Mouse (Mus musculus) kidney, adult 8-10 months (tissue): ENCODE data around the gene Ryr1.
"Not testable (repeated sequence)": the region's sequence is repeated elsewhere in the genome, so short reads cannot be mapped to it uniquely, and the experiment has no call there.

ENCODE experiments used
- DNase-seq, 2 experiments: peaks; one replicate each; pipeline ENCODE4 v3.0.0; 2022

The Ryr1 gene

GRCm38 (mm10) chr7:28983141-28983564, 141.8 kb downstream of the Ryr1 start:
- no peak for DNase-seq

- no peak for DNase-seq
Observed at GRCm38 (mm10) chr7:28982274-28983013, 142.5 kb downstream of the Ryr1 start.

DNA sequence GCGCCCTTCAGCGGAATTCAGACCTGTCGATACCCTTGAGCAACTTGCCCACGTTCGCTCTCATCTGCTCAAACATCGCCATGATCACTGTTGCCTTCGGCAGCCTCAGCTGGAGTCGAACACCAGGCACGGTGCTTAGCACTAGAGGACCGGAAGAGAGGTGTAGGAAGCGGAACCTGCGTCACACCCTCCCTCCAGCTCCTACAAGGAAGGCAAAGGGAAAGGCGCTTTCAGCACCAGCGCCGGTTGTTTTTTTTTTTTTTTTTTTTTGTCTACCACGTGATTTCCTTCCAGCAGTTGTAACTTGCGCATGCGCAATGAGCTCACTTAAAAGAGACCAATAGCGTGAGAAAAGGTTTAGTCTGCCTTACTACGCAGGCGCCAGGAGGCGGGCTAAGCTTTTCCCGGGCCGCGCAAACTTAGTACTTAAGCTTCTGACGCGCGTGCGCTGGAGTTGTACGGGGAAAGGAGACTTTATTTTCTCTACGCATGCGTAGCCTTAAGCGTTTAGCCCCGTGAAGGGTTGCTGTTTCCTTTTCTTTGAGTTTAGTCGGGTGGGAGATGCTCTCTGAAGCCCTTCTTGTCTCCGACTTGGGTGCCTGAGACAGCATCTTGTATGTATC, 143.2 kb downstream of the Ryr1 start, which contains the start of the genes Eif3k and Map4k1:
Eif3k (minus strand) TSS at position 214 of the 623 bp plus-strand sequence.
Map4k1 (plus strand) TSS at position 400 of the 623 bp plus-strand sequence.
- peak; percentile 98 to 99 for DNase-seq

- peak; percentile 82 to 83 for DNase-seq
Observed at GRCm38 (mm10) chr7:28977556-28977955, 147.4 kb downstream of the Ryr1 start.

- DNase-seq, result no peak
Observed at GRCm38 (mm10) chr7:28973025-28973424, 152.0 kb downstream of the Ryr1 start.

DNA sequence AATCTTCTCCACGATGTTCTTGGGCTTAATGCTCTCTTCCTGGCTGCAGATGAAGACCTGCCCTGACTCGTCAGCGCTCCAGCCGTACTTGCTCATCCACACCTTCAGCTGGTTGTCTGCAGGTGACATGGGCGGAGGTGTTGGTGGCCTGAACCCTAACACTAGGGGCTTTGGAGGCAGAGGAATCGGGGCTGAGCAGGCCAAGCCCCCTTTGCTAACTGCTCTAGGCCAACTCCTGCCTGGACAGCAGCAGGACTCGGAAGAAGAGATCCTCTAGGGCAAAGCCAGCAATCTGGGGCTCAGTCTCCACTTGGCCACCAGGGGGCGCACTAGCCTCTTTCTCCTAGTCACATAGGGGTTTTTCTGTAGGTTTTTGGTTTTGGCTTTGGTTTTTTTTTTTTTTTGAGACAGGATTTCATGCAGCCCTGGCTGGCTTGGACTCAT, 152.4 kb downstream of the Ryr1 start:
- peak in 1 of 2 experiments; percentile 79 for DNase-seq

DNA sequence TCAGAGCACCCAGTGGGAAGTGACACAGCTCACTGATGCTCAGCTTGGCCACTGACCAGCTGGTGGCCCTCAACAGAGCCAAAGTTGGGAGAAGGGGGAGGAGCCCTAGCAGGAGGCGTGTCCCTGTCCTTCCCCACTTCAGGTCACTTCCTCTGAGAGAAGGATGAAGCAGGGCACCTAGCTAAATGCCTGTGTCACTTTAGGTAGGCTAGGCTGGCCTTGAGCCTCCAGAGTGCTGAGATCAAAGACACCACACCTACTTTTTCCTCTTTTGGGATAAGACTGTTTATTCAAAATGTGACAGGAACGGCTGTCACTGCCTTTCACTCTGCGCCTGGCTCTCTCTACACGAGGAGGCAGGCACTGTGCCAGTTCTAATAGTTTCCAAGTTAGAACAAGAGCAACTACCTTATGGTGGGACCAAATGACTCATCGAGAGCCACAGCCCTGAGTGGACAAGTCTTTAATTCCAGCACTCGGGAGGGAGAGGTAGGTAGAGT, 153.2 kb downstream of the Ryr1 start:
- peak; percentile 63 to 64 for DNase-seq

DNA sequence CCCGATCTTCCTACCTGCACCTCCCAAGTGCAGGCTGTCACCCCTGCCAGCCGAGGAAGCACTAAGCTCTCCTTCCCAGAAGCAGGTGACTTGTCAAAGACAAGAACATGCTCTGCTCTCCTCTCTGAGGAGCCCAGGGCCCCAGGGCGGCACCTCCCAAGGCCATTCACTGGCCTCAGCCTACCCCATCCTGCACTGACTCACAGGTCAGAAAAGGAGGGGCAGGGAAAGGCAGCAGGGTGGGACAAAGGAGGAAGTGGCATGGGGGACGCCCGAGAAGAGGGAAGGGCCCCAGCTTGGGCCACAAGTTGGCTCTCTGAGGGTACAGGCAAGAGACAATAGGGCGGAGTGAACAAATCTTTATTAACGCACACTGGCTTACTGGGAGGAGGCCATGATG, 153.9 kb downstream of the Ryr1 start:
- DNase-seq, result no peak

GRCm38 (mm10) chr7:28969672-28970394, 155.1 kb downstream of the Ryr1 start:
- peak in 1 of 2 experiments; percentile 48 for DNase-seq

GRCm38 (mm10) chr7:28969271-28969670, 155.7 kb downstream of the Ryr1 start:
- no peak for DNase-seq

DNA sequence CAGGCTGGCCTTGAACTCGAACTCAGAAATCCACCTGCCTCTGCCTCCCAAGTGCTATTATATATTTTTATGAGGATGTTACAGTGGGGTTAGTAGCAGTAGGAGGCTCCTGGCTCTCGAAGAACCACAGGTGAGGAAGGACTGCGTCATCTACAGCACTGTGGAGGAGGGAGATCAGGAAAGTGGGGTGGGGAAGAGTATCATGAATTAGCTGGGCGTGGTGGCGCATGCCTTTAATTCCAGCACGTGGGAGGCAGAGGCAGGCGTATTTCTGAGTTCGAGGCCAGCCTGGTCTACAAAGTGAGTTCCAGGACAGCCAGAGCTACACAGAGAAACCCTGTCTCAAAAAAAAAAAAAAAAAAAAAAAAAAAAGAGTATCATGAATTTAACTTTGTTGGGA, 156.9 kb downstream of the Ryr1 start:
- DNase-seq, result not testable (repeated sequence)

DNA sequence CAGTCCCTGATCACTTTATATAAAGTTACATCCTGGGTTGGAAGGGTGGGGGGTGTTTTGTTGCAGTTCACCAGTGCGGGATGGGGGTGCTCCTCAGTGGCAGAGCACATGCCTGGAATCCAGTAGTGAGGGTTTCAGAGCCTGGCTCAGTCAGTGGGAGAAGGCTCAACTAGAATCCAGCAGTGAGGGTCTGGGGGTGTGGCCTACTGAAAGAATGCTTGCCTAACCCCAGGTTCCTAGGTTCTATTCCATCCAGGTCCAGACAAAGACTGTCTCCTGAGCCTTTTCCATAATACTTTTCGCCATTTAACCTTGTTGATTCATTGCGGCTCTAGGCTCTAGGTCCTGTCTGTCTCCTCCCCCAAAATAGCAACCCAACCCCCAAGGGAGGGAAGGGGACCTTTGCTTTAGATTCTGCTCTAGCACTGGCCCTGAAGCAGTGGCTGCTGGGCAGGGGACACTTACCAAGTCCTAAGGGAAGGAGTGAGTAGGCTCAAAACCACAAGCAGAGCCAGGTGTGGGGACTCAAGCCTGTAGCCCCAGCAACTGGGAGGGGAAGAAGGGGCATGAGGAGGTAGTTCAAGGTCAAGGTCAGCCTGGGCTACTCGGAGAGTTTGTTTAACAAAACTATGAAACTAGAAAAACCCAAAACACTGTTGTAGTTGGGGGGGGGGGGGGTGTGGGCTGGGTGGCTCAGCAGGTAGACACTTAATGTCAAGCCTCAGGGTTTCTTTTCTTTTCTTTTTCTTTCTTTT, 158.1 kb downstream of the Ryr1 start:
- DNase-seq, result no peak

DNA sequence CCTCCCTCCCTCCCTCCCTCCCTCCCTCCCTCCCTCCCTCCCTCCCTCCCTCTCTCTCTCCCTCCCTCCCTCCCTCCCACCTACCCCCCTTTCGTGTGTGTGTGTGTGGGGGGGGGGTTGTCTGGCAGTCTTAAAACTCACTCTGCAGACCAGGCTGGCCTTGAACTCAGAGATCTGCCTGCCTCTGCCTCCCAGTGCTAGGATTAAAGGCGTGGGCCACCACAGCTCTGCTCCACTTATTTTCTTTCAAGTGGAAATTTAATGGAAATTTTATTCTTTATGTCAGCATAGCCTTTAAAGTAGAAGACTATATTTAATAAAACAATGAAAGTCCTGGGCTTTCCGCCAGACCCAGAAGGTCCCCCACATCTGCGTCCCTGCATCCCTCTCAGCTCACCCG, 158.8 kb downstream of the Ryr1 start:
- DNase-seq, result no peak

DNA sequence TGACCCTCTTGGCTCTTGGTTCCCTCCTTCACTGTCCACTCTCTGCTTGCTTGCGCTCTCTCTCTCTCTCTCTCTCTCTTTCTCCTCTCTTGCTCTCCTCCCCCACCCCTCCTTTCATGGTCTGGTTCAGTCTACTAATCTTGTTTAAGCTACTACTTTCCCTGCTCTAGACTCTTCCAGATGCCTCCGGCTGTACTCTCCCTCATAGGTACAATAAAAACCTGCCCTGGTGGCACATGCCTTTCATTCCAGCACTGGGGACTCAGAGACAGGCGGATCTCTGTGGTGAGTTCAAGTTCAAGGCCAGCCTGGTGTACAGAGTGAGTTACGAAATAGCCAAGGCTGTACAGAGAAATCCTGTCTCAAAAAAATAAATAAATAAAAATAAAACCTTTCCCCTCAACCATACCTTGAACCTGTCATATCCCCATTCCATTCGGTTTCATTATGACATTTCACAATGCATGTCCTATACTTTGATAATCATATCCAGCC, 159.6 kb downstream of the Ryr1 start:
- DNase-seq, result no peak

DNA sequence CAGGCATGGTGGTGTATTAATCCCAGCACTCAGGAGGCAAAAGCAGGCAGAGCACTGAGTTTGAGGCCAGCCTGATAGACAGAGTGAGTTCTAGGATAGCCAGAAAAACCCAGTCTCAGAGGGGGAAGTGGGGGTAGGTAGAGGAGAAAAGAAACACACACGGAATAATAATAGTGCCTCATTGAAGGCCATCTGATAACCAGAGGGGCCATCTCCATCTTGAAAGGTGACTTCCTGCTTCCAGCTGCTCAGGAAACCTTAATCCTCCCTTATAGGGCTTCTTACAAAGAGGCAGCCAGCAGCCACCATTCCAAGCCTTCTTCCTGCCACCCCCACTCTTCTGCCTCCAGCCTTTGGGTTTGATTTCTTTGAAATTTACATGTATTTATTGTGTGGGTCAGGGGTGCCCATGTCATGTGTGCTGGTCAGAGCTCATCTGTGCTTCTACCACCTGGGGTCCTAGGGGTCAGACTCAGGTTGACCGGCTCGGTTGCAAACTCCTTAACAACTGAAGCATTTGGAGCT, 161.5 kb downstream of the Ryr1 start:
- DNase-seq, result no peak

- peak; percentile 99 for DNase-seq
Observed at GRCm38 (mm10) chr7:28961927-28962670, 162.9 kb downstream of the Ryr1 start, which contains the start of gene Actn4. Gene Actn4 (minus strand): TSS chr7:28962340.

GRCm38 (mm10) chr7:28961584-28961926, 163.4 kb downstream of the Ryr1 start:
- no peak for DNase-seq

GRCm38 (mm10) chr7:28960354-28961046, 164.5 kb downstream of the Ryr1 start:
- DNase-seq, result no peak

DNA sequence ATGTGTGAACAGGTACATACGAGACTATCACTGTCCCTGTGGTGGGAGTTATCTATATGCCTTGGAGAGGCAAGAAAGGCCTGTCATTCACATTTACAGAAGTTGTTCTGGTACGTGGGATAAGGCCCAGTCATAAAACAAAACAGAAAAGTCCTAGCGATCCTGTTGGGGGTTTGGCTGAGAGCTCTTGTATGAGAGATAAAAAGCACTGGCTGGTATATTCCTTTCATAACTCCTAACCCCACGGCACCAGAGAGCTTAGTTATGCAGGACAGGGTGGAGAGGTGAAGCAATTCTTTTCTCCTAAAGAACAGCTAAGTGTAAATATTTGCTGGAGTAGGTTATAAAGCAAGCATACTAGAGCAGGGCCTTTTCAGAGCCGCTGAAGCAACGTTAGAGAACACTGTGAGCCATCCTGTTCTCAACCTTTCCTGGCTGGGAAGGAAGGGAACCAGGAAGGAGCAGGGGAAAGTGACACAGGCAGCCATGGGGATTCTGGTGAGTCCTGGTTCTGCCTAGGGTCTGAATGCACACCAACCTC, 165.4 kb downstream of the Ryr1 start:
- DNase-seq, result no peak

GRCm38 (mm10) chr7:28958770-28959169, 166.2 kb downstream of the Ryr1 start:
- no peak for DNase-seq
